Mouse (Mus musculus) cerebellum, adult (tissue): ENCODE measurements at regions not wholly inside any gene's neighbourhood (a gene's known extent, or its start where the extent isn't known, plus 50 kb on each side); places are given as distances from the start of the nearest gene placed in this dataset.

Experiments used
- ATAC-seq: cut with Nextera tagmentation; 2 replicates; pipeline ENCODE4 v1.9.2; 2017; ENCODE audit warnings: mild to moderate bottlenecking, moderate library complexity, mixed read lengths; ENCODE audit not compliant: insufficient number of reproducible peaks, low FRiP score, low TSS enrichment

DNA sequence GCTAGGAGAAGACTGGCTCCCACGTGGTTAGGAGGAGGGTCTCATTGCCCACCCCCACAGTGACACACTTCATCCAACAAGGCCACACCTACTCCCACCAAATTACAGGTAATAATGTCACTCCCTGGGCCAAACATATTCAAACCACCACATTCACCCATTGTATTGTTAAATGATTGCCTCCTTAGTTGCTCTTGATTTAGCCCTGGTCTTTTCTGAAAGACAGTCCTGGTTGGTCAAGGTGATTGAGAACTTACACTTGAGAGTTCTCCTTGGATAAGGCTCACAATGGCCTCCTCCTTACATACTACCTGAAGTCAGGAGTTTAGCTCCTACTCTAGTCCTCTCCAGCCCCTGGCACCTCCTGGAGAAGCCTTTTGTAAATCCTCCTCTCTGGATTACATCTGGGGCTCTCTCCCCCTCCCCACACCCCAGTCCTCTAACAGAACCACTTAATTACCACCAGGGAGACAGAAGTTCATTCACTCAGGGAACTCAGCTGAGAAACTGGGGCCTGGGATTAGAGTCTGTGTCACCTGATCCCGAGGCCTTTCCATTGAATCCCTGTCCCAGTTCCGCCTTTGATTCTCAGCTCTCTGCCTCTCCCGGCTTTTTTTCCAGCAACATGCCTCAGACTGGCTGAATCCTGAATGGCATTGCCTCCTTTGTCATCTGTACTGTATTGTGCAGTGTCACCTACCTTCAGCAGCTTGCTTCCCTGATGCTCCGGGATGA is 122.3 kb upstream of the Tle3 start:
- ATAC-seq, result no peak

DNA sequence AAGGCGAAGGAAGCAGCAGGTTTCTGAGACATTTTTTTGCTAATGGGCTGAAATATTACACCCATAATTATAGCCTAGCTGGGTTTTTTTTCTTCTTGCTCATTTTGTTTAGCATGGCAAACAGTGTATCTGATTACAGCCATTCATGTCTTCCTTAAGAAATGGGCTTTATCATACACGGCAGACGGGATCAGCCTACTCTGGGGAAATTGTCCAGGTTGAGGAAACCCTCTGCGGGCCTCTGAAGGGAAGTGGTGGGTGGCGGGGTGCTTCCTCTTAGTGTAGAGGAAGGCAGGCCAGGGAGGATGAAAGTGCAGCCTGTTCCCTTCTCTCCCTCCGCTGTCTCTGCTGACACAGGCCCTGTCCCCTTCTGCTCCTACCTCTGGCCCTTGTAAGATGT is 120.6 kb upstream of the Tle3 start:
- ATAC-seq, result no peak

DNA sequence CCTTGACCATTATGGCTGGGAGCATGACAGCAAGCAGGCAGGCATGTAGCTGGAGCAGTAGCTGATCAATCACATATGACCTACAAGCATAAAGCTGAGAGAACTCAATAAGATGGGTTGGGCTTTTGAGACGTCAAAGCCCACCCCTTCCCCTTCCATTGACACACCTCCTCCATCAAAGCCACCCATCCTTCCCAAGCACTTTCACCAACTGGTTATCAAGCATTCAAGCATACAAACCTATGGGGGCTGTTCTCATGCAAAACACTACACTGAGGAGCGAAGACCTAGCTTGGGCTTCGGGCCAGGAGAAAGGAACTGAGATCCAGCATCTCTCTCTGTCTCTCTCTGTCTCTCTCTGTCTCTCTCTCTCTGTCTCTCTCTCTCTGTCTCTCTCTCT is 118.4 kb upstream of the Tle3 start:
- ATAC-seq, result no peak

DNA sequence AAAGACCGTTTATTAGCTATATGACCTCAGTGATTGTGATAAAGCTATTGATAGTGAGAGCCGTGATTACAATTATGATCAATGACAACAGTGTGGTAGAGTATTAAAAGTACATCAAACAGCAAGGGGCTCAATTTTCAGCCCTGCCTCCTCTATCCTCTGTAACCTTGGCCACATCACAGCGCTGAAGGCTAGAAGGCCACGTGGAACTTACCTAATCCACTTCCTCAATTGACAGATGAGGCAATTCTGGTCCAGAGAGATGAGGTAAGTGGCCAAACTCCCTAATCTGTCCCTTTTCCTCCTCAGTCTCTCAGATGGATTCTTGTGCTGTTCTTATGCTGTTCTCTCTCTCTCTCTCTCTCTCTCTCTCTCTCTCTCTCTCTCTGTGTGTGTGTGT is 114.7 kb upstream of the Tle3 start:
- ATAC-seq, result no peak

DNA sequence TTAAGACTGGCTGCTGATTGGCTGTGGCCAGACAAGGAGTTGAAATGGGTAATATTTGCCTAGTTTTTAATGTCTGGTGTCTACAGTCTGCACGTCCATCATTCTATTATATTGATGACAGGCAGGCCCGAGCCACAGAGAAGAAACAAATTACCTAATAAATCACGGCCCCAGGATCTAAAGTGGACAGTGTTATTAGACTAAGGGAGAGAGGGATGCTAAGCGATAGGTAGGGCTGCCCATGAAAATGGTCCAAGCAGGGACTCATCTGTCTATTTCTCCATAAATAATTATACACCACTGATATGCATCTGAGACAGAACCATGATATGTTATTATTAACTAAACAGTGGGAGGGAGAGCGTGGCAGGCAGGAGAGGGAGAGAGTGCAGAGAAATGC is 114.1 kb upstream of the Tle3 start:
- ATAC-seq, result no peak

DNA sequence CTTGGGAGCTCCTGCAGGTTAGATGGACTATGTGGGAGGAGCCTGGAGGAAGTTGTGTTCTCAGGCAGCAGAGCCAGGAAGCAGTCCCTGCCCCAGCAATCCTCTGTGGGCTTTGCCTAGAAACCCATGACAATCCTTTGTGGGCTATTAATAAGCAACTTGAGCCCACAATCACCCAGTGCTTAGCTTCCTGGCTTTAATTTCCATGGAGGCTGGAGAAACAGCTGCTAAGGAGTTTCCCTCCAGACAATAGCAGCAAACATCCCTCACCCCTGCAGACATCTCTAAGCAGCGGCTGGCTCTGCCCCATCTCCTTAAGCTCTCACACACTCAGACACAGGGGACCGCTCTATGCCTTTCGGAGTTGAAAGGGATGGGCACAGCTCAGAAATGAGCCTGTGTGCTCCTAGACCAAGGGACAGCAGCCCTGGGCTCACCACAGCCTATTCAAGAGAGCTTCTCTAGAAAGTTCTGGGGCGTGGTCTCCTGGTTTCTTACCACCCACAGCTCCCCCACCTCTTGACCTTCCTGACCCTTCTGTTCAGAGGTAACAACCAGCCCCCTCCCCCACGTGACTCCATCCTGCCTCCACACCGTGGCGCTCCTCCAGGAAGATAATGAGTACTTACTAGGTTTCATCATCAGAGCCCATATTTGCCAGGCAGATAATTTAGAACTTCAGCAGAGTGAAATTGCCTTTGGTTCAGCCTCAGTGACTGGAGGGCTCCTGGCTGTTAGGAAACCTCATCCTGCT is 112.6 kb upstream of the Tle3 start:
- no peak for ATAC-seq

DNA sequence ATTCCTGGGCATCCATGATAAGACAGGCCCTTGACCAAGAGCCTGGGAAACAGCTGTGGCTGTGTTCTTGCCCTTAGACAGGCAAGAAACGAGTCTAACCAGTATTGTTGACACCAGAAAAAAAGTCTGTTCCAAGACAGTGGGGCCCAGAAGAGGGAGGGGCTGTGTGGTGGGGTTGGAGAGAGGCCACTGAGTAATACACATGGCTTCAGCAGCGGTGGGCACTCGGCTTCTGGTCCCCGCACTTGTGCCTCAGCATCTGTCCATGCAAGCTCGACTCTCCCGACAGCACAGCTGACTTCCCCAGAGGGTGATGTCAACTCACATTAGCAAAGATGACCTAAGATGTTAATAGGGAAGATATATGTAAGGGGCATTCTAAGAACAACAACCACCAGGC is 110.9 kb upstream of the Tle3 start:
- ATAC-seq, result no peak

DNA sequence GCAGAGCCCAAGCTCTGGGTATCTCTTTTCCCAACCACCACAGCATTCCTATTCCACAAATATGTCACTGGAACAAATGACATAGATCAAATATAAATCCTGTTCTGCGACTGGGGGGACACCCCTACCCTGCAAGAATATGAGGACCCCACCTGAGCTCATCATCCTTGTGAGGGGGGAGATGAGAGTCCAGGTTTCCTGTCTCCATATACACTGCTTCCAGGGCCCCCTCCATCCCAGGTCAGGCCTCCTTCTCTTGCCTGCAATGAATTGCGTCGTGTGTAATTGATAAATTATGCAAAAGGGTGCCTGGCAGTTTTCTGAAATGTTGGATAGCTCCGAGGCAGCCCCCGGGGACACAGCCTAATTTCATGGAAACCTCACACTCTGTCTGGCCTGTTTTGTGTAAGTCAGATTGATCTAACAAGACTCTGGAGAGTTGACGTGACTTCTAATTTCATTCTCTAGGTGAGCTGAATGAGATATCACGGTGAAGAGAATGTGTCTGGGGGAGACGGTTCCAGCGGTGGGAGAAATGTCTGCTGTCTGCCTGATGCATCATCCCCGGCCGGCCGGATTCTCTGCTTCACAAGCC is 110.3 kb upstream of the Tle3 start:
- ATAC-seq, result no peak

DNA sequence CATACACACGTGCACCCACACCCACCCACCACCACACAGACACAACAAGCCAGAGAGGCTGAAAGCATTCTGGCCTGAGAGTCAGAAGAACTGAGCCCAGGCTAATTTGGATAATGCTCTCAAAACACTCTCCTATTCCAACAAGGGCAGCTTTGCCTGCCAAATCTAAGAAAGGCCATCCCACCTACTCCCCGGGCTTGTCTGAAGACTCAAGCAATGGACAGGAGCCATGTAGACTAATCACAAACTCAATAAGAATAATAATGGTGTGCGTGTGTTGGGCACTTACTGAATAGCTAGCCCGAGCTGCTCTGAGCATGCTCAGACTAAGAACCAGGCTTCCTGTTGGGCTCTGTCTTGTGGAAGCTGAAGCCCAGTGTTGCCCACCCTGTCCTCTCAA is 108.8 kb upstream of the Tle3 start:
- ATAC-seq, result no peak

DNA sequence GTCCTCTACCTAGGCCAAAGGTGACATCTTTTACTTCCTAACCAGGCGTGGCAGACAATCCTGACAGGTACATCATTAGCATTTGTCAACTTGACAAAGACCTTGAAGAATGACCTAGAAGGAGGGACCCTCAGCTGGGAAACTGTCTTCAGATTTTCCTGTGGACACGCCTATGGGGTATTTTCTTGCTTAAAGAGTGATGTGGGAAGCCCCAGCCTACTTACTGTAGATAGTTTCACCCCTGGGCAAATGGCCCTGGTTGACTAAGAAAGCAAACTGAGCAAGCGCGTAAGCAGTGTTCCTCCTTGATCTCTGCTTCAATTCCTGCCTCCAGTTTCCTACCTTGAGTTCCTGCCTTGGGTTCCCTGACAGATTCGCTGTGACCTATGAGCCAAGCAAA is 106.7 kb upstream of the Tle3 start:
- ATAC-seq, result no peak

DNA sequence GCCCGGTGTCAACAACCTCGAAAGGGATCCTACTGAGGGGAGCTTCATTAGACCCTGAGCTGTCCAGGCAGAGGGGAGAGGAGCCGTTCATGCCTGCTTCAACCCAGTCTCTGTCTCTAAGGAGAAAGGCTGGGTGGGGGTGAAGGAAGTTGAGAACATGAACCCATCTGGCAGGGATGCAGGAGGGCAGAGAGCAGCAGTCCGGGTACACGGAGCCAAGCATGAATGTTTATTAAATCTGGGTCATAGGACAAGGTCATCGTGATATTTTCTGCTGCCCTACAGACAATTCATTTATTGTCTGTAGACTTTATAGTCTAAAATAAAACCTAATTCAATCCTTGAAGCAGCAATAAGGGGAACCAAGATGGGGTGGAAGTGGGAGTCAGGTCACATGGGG is 105.2 kb upstream of the Tle3 start:
- ATAC-seq, result no peak

DNA sequence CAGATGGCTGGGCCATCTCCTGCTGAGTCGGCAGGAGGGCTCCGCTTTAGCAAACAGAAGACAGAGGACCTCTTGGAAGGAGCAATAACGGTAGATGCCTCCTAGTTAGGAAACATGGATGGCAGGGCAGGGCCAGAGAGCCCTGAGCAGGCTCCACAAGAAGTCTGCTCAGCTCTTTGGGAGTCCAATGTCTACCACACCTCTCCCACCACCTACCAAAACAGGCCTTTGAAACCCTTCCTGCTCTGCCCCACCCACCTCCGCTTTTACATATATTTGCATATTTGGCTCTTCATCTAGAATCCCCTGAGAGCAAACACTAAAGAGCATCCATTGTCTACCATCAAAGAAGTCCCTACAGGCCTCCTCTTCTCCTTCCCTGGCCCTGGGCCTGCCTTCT is 104.6 kb upstream of the Tle3 start:
- ATAC-seq, result no peak

DNA sequence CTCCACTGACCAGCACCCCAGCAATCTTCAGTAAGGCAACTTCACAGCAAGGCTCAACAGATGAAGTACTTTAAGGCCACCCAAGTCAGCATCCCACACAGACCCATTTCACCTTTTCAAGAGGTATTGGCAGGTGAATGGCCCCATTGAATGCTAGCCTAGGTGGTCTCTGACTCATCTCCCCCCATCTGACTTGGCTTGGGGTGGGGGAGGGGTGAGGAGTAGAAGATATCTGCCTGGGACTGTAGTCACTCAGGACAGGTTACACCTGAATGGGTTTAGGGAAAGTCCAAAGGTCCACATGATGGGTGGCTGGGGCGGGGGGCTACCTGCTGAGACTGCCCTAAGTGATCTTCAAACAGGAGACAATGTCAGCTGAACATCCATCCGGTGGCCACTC is 104.0 kb upstream of the Tle3 start:
- no peak for ATAC-seq

DNA sequence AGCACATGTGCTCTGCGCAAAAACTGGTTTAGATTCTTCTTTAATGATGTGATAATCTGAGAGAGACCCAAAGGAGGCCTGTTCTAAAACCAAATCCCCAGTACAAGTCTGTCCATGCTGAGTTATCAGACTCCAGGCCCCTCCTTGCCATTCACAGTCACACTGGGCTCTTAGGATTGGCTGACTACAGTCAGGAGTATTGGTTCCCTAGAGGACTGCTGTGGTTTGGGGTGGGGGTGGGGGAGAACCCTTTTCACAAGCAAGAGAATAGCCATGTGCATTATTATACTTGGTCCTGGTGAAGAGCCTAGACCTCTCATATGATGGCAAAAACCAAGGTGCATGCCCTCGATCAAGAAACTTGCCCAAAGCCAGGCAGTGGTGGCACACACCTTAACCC is 103.5 kb upstream of the Tle3 start:
- no peak for ATAC-seq

DNA sequence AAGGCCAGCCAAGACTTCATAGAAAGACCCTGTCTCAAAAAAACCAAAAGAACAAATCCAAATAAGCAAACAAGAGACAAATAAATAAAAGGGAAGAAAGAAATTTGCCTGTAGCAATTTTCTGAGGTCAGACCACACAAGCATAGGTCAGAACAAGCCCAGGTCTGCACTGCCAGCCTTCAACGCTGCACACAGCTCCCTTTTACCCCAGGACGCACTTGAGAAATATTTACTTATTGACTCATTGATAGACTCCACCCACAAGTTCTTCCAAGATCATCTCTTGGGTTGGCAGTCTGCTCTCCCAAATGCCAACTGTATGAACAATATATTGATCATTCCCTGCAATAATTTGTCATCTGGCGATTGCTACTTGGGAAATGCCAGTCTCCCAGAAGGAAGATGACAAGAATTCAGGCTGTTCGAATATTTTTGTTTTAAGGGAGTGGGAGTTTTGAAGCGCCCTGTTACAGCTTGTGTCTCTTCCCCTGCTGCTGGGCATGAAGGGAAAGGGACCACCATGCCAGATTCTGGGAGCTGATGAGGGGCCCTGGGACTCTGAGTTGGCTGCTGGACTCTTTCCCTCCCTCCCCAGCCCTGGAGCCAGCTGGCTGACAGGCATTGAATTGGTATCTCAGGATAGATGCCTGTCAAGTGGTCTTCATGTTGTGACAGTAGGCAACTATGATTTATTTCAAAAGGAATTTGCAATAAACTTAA is 102.9 kb upstream of the Tle3 start:
- no peak for ATAC-seq

DNA sequence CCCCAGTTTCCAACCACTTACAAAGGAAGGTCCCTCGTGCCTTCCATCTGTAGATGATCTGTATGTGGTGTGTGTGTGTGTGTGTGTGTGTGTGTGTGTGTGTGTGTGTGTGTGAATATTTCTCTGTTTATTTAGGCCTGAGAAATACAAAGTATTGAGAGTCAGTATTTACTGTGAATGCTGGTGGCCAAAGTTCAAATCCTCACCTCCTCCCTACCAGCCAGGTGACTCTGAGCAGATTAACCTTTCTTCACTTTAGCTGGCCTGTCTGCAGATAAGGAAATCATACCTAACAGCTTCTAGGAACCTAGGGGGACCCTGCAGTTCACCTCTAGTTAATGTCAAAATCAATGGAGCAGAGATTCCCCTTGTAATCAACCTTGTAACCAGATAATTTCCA is 100.9 kb upstream of the Tle3 start:
- ATAC-seq, result no peak

DNA sequence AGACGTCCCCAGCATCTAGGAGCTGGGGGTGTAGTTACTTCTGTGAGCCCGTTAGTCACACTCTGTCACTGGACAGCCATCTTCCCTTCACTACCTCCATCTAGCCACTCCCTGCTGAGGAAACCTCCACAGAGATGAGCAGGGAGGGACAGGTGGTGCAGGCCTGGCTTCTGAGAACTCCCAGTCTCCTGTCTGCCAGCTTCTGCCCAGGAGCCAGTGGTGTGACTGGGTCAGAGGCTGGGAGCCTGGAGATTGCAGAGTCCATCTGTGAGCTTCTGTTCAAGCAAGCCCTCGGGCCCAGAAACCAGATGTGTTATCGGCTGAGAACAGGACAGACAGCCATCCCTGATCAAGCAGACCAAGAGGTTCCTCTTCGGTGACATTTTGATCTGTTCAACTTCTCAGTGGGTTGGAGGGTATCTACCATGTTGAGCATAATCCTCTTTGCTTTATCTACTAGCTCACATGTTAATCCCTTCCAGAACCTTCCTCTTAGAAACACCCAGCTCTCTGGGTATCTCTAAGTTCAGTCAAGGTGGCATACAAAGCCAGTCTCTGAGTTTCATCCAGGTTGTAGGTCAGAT is 100.3 kb upstream of the Tle3 start:
- ATAC-seq, result no peak

DNA sequence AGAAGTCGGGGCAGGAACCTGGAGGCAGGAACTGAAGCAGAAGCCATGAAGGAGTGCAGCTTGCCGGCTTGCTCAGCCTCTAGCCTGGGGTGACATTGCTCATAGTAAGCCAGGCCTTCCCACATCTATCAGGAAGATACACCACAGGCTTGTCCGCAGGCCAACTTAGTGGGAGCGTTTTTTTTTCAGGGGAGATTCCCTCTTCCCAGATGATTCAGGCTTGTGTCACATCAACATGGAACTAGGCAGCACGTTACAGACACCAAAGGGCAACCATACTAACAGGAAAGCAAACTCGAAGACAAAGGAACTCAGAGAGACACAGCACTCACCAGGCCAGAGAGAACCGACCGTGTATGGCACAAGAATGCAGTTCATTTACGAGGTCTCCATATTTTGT is 98.1 kb upstream of the Tle3 start:
- no peak for ATAC-seq

DNA sequence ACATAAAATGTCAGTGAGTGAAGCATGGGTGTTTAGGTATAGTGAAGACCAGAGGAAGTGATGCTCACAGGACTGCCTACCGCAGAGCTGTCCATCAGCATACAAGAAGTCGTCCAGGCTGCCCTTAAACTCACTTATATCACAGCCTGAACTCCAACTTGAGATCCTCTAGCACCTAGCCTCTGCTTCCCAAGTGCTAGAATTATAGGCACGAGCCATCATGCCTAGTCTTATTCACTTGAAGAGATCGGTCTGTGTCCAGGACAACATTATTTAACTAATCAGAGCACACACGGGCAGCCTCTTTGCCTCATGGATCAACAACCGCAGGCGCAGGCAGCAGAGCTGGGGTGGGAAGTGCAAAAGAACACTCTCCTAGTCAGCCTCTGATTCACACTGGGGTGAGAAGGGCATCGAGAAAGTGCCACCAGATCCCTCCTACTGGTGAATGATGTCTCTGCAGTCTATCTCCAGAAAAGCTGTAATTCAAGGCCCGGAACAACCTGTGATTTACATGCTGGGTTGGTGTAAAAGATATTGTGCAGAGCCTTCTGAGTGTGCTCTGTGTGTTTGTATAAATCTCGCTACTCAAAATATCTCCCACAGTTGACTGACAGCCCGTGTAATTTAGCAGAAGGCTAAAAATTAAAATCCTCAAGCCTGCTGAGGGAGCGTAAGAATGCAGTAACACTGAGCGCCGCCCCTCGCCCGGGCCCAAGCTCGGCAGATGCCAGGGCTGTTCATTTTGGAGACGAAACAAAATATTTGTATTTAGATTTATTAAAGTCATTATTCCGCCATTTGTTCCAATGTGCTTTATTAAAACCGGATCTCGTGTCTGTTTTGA is 94.6 kb upstream of the Tle3 start:
- ATAC-seq, result 0 out of 2 replicates have a peak, but pooled peaks have one; percentile 56

DNA sequence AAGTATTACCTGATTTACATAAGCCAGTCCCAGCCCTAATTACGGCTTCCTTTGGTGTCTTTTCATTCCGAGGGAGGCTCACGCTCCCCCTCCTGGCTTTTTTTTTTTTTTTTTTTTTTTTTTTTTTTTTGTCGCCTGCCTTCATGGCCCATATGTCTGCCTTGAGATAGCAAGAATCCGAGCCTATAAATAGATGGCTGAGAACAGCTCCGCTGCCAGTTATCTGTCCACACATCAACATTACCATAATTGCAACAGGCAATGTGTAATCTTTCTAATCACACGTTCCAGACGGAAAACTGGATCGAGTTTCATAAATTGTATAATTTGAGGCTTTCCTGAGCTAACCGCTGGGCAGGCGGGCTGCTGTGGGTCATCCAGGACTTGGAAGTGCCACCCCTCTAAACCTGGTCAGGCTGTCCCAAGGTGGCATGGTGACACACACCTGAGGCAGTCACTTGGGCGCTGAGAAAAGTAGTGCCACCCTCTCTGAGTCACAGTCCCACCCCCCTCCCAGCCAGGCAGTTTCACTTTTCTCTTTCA is 93.9 kb upstream of the Tle3 start:
- ATAC-seq, result no peak
